Mouse (Mus musculus) R1 (cell line): ENCODE data around the gene Acmsd.
A peak's percentile ranks its signal among the peaks of the same experiment; 100 is the strongest.

ENCODE experiments used
- DNase-seq: peaks from one replicate; pipeline ENCODE4 v3.0.0-alpha.2; 2018; ENCODE audit warnings: low read depth, low spot score

Gene Acmsd

DNA sequence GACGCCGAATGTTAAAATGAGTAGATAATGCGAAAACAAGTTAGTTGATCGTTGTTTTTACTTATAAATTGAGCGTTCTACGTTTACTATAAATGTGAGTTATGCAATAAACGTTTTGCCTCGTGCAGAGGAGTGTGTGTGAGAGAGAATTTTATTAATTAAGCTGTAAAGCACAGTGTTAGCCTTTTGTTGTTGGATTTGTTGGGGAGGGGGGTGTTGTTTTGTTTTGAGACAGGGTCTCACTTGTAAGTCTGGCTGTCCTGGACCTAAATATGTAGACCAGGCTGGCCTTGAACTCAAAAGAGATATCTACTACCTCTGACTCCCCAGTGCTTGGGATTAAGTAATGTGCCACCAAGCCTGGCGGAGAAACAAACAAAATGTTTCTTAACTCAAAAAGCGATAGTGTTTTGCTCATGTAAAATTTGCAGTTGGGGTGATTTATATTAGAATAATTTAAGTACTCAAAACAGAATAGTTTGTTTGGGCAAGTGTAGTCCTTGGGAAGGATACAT, 46.0 kb downstream of the Acmsd start:
- no peak for DNase-seq

DNA sequence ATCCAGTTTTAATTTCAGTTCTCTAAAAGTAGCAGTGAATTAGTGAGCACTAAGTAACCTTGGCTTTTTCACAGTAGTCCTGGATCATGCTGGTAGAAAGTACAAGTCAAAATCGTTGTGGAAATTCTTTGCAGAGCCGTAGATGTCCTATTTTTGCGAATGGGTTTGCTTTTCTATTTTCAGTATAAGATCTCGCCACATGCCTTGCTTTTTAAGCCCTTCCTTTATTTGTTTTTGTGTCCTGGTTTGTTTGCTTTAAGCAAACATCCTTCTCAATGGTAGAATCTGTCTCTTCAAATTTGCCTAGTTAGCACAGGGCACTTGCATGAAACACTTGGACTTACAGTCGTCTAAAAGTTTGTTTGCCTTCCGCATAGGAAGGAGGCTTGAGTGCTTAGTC, 47.0 kb downstream of the Acmsd start:
- no peak for DNase-seq

DNA sequence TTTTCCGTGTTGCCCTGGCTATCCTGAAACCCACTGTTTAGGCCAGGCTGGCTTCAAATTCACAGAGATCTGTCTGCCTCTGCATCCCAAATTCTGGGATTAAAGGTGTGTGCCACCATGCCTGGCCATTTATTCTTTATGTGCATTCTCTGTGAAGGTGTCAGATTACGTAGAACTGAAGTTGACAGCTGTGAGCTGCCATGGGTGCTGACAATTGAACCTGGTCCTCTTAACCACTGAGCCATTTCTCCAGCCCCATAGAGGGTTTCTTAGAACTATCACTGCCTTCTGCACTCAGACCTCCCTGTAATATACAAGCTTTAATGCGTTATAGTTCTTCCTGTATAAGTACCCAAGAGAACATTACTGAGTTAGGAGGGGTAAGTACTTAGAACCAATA, 49.4 kb downstream of the Acmsd start:
- no peak for DNase-seq

DNA sequence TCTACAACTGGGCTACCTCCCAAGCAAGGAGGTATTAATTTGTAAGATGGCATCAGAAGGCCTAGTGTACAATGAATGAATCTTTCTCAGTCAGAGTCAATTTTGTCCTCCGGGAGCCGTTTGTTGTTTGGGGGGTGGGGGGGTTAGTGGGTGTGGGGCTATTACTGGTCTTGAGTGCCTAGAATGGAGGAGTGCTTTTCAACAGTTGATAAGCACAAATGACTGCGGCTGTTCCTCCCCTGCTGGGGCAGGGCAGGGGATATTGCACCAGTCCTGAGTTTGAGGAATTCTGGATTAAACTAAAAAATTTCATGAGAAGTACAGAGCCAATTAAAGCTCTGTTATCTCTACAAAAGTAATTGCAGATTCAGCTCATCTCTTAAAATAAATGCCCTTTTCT, 50.9 kb downstream of the Acmsd start:
- no peak for DNase-seq

DNA sequence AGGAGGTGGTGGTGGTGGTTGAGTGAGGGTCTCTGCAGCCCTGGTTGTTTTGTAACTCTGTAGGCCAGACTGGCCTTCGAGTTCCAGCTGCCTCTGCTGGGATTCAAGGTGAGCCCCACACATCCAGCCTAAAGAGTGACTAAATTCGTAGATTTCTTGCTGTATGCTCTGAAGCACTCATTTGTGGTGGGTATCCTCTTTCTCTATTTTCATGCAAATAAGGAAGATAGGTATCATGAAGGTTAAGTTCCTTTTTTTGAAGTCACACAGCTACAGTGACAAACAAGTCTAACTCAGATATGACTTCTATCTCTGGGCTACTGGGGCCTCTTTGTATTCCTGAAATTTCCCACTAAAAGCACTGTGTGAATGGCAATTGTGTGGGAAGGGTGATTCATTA, 51.6 kb downstream of the Acmsd start:
- DNase-seq: no peak

DNA sequence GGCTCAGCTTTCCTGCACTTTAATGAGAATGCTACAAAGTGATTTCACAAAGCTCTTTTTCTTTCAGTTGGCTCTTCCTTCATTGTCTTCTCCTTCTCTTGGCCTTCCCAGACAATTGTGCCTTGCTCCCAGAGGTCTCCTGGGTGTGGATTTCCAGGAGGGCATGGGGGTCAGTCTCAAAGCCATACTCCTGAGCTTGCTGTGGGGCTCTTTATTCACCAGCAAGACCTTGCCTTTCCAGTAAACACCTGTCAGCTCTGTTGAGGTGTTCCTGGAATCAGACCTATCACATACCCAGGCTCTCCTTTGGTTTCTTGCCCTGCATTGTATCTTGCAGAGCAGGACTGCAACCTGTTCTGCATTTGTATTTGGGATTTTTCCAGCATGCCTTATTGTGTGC, 54.6 kb downstream of the Acmsd start:
- DNase-seq: no peak

DNA sequence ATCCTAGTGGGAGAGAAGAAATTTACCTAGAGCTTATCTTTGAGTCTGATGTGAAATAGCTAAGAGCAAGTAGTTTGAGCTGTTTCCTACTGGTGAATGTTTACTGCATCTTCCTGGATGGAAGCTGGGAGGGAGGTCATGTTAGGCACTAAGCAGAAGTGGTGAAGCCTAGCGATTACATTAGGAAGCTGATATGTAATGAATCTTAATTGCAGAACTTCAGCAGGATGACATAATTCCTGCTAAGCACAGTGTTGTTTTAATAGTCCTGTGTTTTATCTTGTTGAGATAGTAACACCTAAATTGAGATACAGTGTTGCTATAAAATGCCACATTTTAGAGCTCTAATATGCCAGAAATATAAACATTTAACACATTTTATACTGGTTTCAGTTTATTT, 56.7 kb downstream of the Acmsd start:
- no peak for DNase-seq

DNA sequence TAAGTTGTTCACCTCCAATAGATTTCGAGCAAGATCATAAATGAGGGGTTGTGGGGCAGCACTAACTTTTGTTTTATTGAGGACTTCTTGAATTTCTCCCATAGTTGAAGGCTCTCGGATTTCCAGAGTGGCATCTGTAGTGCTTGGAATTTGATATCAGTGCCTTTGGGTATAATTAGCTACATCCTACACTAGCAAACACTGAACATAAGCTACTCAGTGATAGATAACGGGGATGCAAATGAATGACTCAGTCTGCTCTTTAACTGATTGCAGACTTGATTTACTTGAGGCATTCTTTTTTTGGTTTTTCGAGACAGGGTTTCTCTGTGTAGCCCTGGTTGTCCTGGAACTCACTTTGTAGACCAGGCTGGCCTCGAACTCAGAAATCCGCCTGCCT, 59.7 kb downstream of the Acmsd start:
- DNase-seq: no peak

DNA sequence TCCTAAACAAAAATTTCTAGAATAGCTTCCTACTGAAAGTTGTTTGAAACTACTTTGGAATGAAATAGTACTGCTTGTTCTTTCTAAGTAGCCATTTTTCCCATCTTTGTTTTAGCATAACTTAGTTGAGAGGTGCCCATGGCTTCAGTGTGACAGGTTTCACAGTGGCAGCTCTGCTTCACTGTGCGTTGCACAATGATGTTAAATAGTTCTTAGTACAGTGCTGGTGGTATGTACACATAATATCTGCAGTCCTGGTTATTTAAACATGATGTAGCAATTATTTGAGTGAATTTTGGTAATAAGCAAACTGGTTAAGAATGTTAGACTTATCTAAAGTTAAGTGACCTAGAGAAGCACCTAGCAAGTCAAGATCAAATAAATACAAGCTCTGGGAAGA, 64.2 kb downstream of the Acmsd start:
- no peak for DNase-seq

DNA sequence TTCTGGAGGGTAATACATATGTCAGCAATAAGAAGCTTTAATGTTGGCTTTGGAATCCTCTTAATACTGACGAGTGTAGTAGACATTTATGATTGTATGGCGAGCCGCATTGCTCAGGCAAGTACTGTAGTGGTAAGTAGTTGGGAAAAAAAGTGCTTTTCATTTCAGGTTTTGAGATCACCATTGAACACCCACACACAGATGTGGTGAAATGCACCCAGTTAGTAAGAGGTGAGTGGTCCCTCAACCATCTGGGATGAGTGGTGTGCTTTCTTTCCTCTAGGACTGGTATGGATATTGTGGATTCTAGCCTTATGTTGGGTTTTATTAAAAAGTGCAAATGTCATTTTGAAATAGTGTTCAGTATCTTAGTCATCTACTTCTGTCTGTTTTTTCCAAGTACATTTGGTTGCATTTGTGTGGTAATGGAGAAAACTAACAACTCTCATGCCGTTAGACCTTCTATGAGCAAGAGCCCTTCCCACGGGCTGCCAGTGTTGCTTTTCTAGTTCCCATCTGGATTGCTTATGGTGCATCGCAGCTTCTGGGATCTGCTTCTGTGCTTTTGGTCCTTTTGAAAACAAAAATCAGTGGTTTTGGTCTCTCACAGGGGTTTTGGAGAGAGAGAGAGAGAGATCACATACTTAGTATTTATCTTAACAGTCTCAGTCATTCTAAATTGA, 66.0 kb downstream of the Acmsd start:
- no peak for DNase-seq

DNA sequence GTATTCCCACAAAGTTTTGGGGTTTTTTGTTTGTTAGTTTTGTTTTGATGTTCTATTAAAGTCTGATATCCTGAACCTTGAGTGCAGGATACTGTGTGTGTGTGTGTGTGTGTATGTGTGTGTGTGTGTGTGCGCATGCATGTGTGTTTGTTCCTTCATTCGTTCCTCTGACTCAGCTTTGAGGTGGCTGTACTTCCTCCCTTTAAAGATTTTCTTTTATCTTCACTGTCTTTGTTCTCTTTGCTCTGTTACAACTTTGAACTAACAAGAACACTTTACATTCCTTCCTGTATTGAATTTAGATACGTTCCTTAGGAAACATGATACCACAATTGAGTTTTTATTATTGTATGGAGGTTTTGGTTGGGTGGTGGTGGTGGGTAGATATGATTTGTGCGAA, 67.1 kb downstream of the Acmsd start:
- DNase-seq: no peak

DNA sequence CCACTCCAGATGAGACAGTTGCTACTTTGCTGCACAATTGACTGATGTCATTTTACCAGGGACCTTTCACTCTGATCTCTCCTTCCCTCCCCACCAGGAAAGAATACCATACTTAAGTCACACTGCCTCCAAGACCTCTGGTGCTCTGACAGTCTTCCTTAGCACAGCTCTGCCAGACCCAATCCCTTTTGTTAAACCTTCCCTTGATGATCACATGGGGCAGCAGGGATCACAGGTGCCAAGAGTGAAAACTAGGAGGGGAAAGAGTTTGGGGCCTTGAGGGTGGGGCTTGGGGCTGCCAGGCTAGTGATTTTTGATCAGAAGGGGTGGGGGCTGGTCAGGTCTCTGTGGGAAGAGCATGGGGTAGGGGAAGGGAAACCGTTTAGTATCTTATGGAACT, 67.5 kb downstream of the Acmsd start:
- peak; percentile 24 for DNase-seq

DNA sequence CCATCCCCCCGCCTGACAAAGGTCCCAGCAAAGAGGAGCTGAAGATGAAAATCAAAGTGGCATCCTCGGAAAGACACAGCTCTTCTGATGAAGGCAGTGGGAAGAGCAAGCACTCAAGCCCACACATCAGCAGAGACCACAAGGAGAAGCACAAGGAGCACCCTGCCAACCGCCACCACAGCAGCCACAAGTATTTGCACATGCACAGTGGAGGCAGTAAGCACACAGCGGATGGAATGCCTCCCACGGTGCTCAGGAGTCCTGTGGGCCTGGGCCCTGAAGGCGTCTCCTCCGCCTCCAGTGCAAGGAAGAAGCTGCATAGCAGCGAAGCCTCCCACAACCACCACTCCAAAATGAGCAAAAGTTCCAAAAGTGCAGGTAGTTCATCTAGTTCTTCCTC, 73.7 kb downstream of the Acmsd start:
- peak; percentile 48 for DNase-seq

DNA sequence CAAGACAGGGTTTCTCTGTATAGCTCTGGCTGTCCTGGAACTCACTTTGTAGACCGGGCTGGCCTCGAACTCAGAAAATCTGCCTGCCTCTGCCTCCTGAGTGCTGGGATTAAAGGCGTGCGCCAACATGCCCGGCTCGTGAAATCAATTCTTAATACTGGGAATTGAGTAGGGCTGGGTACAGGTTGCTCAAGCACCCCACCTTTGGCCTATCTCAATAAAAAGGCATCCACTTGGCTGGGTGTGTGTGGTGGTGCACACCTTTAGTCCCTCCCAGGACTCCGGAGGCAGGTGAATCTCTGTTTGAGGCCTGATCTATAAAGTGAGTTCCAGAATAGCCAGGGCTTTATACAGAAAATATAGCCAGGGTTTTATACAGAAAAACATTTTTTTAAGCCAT, 79.5 kb downstream of the Acmsd start:
- DNase-seq: no peak

DNA sequence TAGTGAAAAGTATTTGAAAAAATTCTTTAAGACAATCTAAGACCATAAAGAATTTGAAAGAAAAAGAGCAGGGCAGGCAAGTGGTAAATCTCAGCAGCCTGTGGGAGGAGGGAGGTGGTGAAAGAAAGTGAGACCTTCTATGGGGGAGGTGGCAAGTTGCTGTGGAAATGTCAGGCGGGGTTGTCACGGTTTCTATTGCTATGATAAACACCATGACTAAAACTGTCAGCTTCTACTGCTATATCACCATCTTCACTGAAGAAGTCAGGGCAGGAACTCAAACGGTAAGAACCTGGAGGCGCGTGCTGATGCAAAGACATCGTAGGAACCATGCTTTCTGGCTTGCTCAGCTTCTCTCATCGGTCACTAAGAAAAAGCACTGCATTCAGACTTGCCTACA, 83.7 kb downstream of the Acmsd start:
- no peak for DNase-seq

DNA sequence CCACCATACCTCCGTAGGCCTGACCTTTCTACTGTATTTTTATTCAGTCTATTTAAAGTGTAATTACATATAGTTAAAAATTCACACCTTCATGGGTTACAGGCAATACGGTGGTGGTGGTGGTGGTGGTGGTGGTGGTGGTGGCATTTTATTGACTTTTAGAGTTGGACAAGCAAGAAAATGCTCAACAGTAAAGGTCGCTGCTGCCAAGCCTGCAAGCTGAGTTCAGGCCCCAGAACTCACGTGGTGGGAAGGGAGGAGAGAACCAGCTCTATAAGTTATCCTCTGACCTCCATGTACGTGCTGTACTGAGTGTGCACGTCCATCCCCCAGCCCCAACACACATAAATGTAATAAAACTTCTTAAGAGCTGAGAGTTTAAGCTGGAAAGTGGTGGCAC, 87.2 kb downstream of the Acmsd start:
- DNase-seq: no peak
